Mouse (Mus musculus): Measurements from ENCODE around the gene Zpbp2.

GRCm38 (mm10) chr11:98583571-98583970 lies 32.7 kb downstream of the Zpbp2 start:
- TF ChIP-seq CHD2 (IDR thresholded peaks at IDR 0.05; ENCODE audit: low read depth, low read length) (no peak), HCFC1 (IDR thresholded peaks at IDR 0.05; ENCODE audit: borderline replicate concordance, insufficient read depth, low read length) (no peak), ZNF384 (IDR thresholded peaks at IDR 0.05; ENCODE audit: low read depth, low read length) (no peak)
